Mouse (Mus musculus): Measurements from ENCODE around the gene Fbxo28.

- TF ChIP-seq POLR2A (IDR thresholded peaks at IDR 0.05; ENCODE audit: borderline replicate concordance, insufficient read depth, low read length) (no peak), CTCF (IDR thresholded peaks at IDR 0.05; ENCODE audit: borderline replicate concordance, insufficient read depth, low read depth, low read length) (no peak)
Measured at GRCm38 (mm10) chr1:182380683-182381082, 39.3 kb upstream of the Fbxo28 start.
